Mouse (Mus musculus) natural killer cell, adult 2 months (primary cell): Measurements from ENCODE around the gene Tax1bp3.

Source experiments
- DNase-seq, 2 experiments: peaks; one replicate each; pipeline ENCODE4 v3.0.0; 2022; ENCODE audit warnings: low spot score in 2 of 2

The Tax1bp3 gene

GRCm38 (mm10) chr11:73175612-73176011, 1.3 kb upstream of the Tax1bp3 start:
- DNase-seq = peak in 1 of 2 experiments; percentile 15

- no peak for DNase-seq
Observed at GRCm38 (mm10) chr11:73176186-73176585, 697 bp upstream of the Tax1bp3 start.

GRCm38 (mm10) chr11:73177509-73177875, 609 bp downstream of the Tax1bp3 start:
- DNase-seq = peak in 1 of 2 experiments; percentile 11

GRCm38 (mm10) chr11:73177895-73178294, 1.0 kb downstream of the Tax1bp3 start:
- DNase-seq = no peak

- DNase-seq = no peak
Observed at GRCm38 (mm10) chr11:73185872-73186615, 9.2 kb downstream of the Tax1bp3 start.

DNA sequence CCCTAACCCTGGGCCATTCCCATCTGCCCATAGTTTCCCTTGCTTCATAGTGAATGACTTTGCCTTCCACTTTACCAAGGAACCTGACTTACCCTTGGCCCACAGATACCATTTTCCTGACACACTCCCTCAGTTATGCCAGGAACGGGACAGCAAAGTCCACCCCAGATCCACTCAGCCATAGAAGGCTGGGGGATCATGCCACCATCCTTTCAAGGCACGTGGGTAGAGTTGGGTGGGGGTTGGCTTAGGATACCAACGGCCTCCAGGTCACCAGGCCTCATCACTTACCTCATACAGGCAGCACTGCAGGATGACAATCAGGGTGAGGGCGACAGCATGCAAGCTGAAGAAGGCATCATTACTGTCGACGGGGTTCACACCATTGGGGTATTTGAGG, 10.3 kb downstream of the Tax1bp3 start:
- no peak for DNase-seq

GRCm38 (mm10) chr11:73193047-73193446, 16.2 kb downstream of the Tax1bp3 start:
- DNase-seq = no peak

DNA sequence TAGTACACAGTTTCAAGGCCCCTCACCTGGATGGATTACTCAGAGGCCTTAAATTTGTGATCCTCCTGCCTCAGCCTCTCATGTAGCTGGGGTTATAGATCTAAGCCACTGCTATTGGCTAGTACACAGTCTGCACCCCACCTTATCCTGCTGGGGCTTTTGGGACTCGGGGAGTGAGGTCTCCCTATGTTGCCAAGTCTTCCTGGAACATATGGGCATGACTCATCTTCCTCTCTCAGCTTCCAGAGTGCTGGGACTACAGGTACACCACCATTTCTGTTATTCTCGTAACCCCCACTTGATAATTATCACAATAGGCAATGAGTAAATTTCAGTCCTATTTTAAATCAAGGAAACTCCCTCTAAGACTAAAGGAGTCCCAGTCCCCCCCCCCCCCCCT, 17.6 kb downstream of the Tax1bp3 start:
- no peak for DNase-seq

GRCm38 (mm10) chr11:73198190-73198589, 21.3 kb downstream of the Tax1bp3 start:
- no peak for DNase-seq

- DNase-seq = peak; percentile 83 to 86
Observed at GRCm38 (mm10) chr11:73198603-73199229, 21.8 kb downstream of the Tax1bp3 start, which contains the start of gene Ctns. TSS of gene Ctns (minus strand) at chr11:73199042.

DNA sequence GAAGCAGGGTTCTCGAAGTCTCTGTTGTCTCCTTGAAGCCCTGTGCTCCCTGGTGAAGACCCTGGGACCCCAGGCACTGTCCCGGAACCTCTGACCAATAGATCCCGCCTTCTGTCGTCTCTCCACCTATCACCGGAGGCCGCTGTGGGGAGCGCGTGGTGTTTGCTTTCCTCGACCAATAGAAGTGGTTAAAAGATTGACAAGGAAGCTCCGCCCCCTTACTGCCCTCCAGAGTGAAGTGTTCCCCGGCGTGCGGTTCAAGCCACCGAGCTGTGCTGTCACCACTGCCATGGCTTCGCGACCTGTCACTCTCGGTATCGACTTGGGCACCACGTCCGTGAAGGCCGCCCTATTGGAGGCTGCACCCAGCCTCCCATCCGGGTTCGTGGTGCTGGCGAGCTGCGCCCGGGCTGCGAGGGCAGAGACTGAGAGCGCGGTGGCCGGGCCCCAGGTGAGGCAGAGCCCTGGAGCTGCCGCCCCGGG, 22.4 kb downstream of the Tax1bp3 start, which contains the start of gene Shpk:
TSS of gene Shpk (plus strand) at position 231 of the 483 bp plus-strand sequence.
- peak; percentile 94 to 95 for DNase-seq

DNA sequence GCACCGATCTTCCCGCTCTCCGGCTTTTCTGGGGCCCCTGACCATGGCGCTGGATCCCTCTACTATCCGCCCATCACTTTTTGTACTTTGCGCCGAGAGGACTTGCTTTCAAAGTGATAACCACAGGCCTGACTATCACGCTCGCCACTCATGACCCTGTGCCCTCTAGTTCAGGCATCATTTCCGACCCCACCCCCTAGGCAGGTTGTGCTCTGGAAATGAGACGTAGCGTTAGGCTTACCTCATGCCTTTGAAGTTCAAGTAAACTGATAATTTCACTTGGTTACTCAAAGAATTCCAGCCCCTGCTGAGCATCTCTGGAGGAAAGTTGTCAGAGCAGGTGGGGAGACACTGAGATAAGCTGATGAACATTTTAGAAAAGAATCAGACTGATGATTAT, 23.0 kb downstream of the Tax1bp3 start:
- peak; percentile 63 to 74 for DNase-seq

DNA sequence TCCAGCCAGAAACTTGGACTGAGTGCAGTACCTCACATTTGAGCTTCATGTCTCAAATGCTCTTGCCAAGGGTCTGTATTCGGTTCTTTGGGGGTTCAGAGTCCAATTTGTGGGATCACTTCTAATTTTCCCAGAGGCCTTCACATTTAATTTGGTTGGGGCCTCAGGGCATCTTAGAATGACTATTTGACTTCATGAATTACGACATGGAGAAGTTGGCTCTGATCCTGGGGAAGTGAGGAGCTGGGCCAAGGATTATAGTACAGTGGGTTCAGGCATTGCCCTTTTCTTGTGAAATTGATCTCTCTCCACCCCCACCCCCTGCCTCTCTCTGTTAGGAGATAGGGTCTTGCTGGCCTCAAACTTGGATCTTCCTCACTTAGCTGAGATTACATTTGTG, 24.1 kb downstream of the Tax1bp3 start:
- DNase-seq = no peak

DNA sequence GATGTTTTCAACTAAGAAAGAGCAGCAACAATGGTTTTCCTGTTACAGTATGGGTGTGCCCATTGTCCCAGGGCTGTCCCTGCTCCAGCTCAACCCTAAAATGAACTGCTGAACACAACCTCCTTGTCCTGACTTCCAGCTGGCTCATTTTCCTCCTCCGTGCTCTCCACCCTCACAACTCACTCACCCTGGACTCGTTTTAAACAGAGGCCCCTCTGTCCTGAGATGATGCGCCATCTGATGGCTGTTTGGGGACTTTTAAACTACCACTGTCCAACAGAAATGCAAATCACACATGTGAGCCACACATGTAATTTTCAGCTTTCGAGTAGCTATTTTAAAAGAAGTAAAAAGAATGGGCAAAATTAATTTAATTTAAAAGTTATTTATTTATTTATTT, 24.7 kb downstream of the Tax1bp3 start:
- DNase-seq = no peak

- DNase-seq = no peak
Observed at GRCm38 (mm10) chr11:73203895-73204294, 27.0 kb downstream of the Tax1bp3 start.

- no peak for DNase-seq
Observed at GRCm38 (mm10) chr11:73205194-73205593, 28.3 kb downstream of the Tax1bp3 start.

GRCm38 (mm10) chr11:73207621-73208020, 30.7 kb downstream of the Tax1bp3 start:
- DNase-seq = no peak

- DNase-seq = no peak
Observed at GRCm38 (mm10) chr11:73213956-73214355, 37.1 kb downstream of the Tax1bp3 start.

DNA sequence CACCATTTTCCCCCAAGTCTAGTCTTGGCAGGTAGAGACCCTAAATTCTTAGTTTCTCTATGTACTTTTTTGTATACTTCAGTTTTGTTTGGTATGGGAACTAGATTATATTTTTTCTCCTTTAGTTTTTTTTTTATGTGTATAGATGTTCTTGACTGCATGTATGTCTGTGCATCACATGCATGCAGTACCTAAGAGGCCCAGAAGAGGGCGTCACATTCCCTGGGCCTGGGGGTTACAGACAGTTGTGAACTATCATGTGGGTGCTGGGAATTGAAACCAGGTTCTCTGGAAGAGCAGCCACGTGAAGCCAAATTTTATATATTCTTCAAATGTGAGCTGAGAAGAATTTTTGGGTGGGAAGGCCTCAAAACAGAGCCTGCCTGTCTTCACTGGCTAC, 42.8 kb downstream of the Tax1bp3 start:
- DNase-seq = no peak

- DNase-seq = no peak
Observed at GRCm38 (mm10) chr11:73220651-73221050, 43.8 kb downstream of the Tax1bp3 start.

GRCm38 (mm10) chr11:73222846-73223245, 46.0 kb downstream of the Tax1bp3 start:
- DNase-seq = no peak

- peak in 1 of 2 experiments; percentile 9 for DNase-seq
Observed at GRCm38 (mm10) chr11:73223966-73224365, 47.1 kb downstream of the Tax1bp3 start.

DNA sequence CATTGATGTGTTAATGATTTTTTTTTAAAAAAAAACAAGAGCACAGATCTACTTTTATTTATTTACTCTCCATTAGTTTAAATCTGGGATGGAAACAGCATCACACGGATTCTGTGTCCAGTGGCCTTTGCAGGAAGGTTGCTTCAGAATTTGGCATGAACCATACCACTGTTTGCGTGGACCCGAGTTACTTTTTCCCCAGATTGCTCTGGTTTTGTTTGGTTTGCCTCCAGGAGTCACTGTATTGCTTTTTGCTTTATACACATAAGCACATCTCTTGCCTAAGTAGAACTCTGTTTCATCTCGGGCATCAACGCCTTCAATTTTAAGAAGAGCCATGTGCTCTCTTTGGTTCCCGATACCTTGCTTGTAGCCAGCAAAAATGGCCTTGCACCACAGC, 49.0 kb downstream of the Tax1bp3 start:
- DNase-seq = no peak
